Mouse (Mus musculus): ENCODE measurements at regions not wholly inside any gene's neighbourhood (a gene's known extent, or its start where the extent isn't known, plus 50 kb on each side); places are given as distances from the start of the nearest gene placed in this dataset.

DNA sequence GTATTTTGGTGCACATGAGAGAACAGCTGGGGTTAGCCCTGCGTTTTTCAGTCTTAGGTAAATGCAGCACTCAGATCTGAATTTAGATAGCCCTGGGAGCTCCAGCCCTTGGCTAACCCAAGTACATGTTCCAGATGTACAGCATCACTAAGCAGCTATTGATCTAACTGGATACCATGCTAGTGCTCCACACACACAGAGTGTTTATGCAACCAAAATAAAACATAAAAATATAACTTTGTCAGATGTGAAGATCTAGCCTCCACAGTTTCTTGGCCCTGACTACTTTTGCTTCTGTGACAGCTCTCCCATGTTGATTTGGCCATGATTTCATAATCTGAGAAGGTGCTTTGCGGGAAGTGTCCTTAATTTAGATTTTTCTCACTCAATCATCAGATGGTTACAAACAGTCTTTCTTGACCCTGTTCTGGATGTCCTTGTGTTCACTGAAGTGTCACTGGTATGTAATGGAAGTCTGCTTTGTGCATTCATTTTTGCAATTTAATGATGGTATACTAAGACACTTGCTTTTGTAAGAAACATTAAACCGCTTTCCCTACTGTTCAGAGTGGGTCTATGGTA, 672.8 kb downstream of the Fat4 start:
- dilution Hi-C loops (cut with MboI; ENCODE audit: extremely low pct_ligation_motif_present, extremely low pct_unique_long_range_greater_than_20kb, low sequenced_read_pairs) (no loop called here), in situ Hi-C loops (cut with MboI; ENCODE audit: low pct_ligation_motif_present, low pct_unique_long_range_greater_than_20kb, low sequenced_read_pairs) (no loop called here)
- DNase-seq (ENCODE audit: extremely low read depth), result no peak
- Histone ChIP-seq H3K4me3 (replicated peaks in 1 of 3; ENCODE audit: low read depth in 2 of 3, low read length in 2 of 3, poor library complexity in 1 of 3) (no peak overlapping the region), H3K9ac (ENCODE audit: insufficient read depth, low read depth) (no peak overlapping the region), H3K27ac (ENCODE audit: insufficient read depth, low read depth) (no peak overlapping the region), H3K79me2 (replicated peaks; ENCODE audit: control insufficient read depth, extremely low read depth, insufficient read depth, poor library complexity, severe bottlenecking) (no peaks in the 10 kb centered on the region), H3K27me3 (replicated peaks) (no peaks in the 10 kb centered on the region), H3K4me2 (ENCODE audit: insufficient read depth, low read depth, poor library complexity, severe bottlenecking) (no peak overlapping the region), H3K36me3 (replicated peaks in 1 of 2; ENCODE audit: control insufficient read depth in 1 of 2, insufficient read depth in 1 of 2, low read length in 1 of 2) (no peaks in the 10 kb centered on the region), H3K4me1 (ENCODE audit: control insufficient read depth in 1 of 2, insufficient read depth in 2 of 2) (no peaks in the 10 kb centered on the region), H3K9me3 (replicated peaks; ENCODE audit: low read length) (no peaks in the 10 kb centered on the region)
- TF ChIP-seq ELF1 (IDR thresholded peaks at IDR 0.05; ENCODE audit: low read depth, low read length) (no peak), UBTF (IDR thresholded peaks at IDR 0.05; ENCODE audit: low read depth, low read length) (no peak), TCF12 (IDR thresholded peaks at IDR 0.05; ENCODE audit: low read depth, low read length) (no peak), MAFK (IDR thresholded peaks at IDR 0.05; ENCODE audit: insufficient replicate concordance, low read length) (no peak), POLR2A (IDR thresholded peaks at IDR 0.05; ENCODE audit: low read depth, low read length) (no peak), ETS1 (conservative IDR thresholded peaks at IDR 0.05; ENCODE audit: low read depth, low read length) (no peak), MAZ (IDR thresholded peaks at IDR 0.05; ENCODE audit: low read depth, low read length) (no peak), JUN (IDR thresholded peaks at IDR 0.05; ENCODE audit: insufficient read depth, low read depth, low read length) (no peak), MYC (IDR thresholded peaks at IDR 0.05; ENCODE audit: low read depth, low read length) (no peak), USF1 (IDR thresholded peaks at IDR 0.05; ENCODE audit: low read depth, low read length) (no peak), ZKSCAN1 (IDR thresholded peaks at IDR 0.05; ENCODE audit: borderline replicate concordance, low read depth, low read length) (no peak), POLR2AphosphoS2 (IDR thresholded peaks at IDR 0.05; ENCODE audit: low read depth, low read length) (no peak), RAD21 (IDR thresholded peaks at IDR 0.05; ENCODE audit: low read depth, low read length) (no peak), ZNF384 (IDR thresholded peaks at IDR 0.05; ENCODE audit: low read depth, low read length) (no peak), NRF1 (IDR thresholded peaks at IDR 0.05; ENCODE audit: low read depth, low read length) (no peak)

DNA sequence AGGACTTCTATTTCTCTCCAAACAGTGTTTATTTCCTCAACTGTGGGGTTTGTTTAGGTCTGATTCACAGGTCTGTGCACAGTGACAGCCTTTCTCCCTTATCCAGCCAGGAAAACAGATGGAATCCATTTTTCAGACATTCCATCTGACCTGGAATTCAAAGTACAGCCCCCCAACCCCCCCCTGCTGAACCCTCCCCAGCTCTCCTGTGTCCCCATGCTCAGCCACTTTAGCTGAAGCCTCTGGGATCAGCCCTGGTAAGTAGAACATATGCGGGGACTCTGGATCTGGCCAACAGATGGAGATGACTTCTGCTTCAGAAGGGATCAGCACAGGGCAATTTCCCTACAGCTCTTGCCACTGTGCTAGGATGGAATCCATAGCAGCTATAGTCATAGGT, 674.2 kb downstream of the Fat4 start:
- no peak overlapping the region for H3K4me2 ChIP-seq (ENCODE audit: insufficient read depth, low read depth, poor library complexity, severe bottlenecking)
- H3K27ac ChIP-seq (ENCODE audit: insufficient read depth, low read depth), result no peak overlapping the region
- no peaks in the 10 kb centered on the region for H3K9me3 ChIP-seq (replicated peaks; ENCODE audit: low read length)
- dilution Hi-C loops (cut with MboI; ENCODE audit: extremely low pct_ligation_motif_present, extremely low pct_unique_long_range_greater_than_20kb, low sequenced_read_pairs), result no loop called here
- in situ Hi-C loops (cut with MboI; ENCODE audit: low pct_ligation_motif_present, low pct_unique_long_range_greater_than_20kb, low sequenced_read_pairs), result no loop called here
- H3K27me3 ChIP-seq (replicated peaks), result no peaks in the 10 kb centered on the region
- no peaks in the 10 kb centered on the region for H3K79me2 ChIP-seq (replicated peaks; ENCODE audit: control insufficient read depth, extremely low read depth, insufficient read depth, poor library complexity, severe bottlenecking)
- no peak overlapping the region for H3K4me3 ChIP-seq (replicated peaks in 1 of 3; ENCODE audit: low read depth in 2 of 3, low read length in 2 of 3, poor library complexity in 1 of 3)
- DNase-seq (ENCODE audit: extremely low read depth), result no peak
- no peaks in the 10 kb centered on the region for H3K4me1 ChIP-seq (ENCODE audit: control insufficient read depth in 1 of 2, insufficient read depth in 2 of 2)
- TF ChIP-seq RCOR1 (conservative IDR thresholded peaks at IDR 0.05; ENCODE audit: low read depth, low read length), result no peak
- no peaks in the 10 kb centered on the region for H3K36me3 ChIP-seq (replicated peaks in 1 of 2; ENCODE audit: control insufficient read depth in 1 of 2, insufficient read depth in 1 of 2, low read length in 1 of 2)
- no peak overlapping the region for H3K9ac ChIP-seq (ENCODE audit: insufficient read depth, low read depth)
